Mouse (Mus musculus): ENCODE data around the gene Tmem51.

GRCm38 (mm10) chr4:142083193-142083592 lies 911 bp downstream of the Tmem51 start:
- TF ChIP-seq CTCF (conservative IDR thresholded peaks at IDR 0.05; ENCODE audit: low read length) (no peak), POU5F1 (IDR thresholded peaks at IDR 0.05; ENCODE audit: borderline replicate concordance, low read length) (no peak), NANOG (IDR thresholded peaks at IDR 0.05; ENCODE audit: borderline replicate concordance, low read length) (no peak)
